Mouse (Mus musculus) limb, embryonic 13.5 days (tissue): ENCODE results near the gene Lrrc30. TPM values are rescaled to one million over a fixed set of nuclear protein-coding genes. Genes with fewer than 3 reads are reported as not detected.

ENCODE experiments used
- ATAC-seq: fragments of 200-750 bp; cut with Nextera tagmentation; 2 replicates; pipeline ENCODE4 v1.8.0; 2017; ENCODE audit warnings: low read depth, moderate number of reproducible peaks, moderate TSS enrichment; ENCODE audit not compliant: low FRiP score
- H3K27ac ChIP-seq: fragments of 300-500 bp; sonication (generic); 2 replicates; pipeline ENCODE4 v1.5.1; 2015; ENCODE audit warnings: inconsistent platforms, mild to moderate bottlenecking, moderate library complexity
- H3K27me3 ChIP-seq: fragments of 300-500 bp; sonication (generic); 2 replicates; pipeline ENCODE4 v1.6.1; 2015; ENCODE audit warnings: mild to moderate bottlenecking, inconsistent platforms
- H3K36me3 ChIP-seq: fragments of 300-500 bp; sonication (generic); 2 replicates; pipeline ENCODE4 v1.6.1; 2015; ENCODE audit warnings: inconsistent platforms, mild to moderate bottlenecking, moderate library complexity
- H3K4me1 ChIP-seq: fragments of 300-500 bp; sonication (generic); 2 replicates; pipeline ENCODE4 v1.6.1; 2015; ENCODE audit warnings: inconsistent platforms
- H3K4me2 ChIP-seq: fragments of 300-500 bp; sonication (generic); replicated peaks from 2 replicates; pipeline ENCODE4 v1.6.1; 2015; ENCODE audit warnings: inconsistent platforms, mild to moderate bottlenecking, moderate library complexity
- H3K4me3 ChIP-seq: fragments of 300-500 bp; sonication (generic); 2 replicates; pipeline ENCODE4 v1.5.1; 2015; ENCODE audit warnings: moderate library complexity, mild to moderate bottlenecking, inconsistent platforms
- H3K9ac ChIP-seq: fragments of 300-500 bp; sonication (generic); 2 replicates; pipeline ENCODE4 v1.6.1; 2015; ENCODE audit warnings: mild to moderate bottlenecking, inconsistent platforms
- H3K9me3 ChIP-seq: fragments of 300-500 bp; sonication (generic); 2 replicates; pipeline ENCODE4 v1.6.1; 2016; ENCODE audit warnings: inconsistent platforms
- WGBS: fragments of 180-500 bp; shearing (Covaris S2); methylation state at CpG from one replicate; pipeline ENCODE4 v1.1.7; 2015; 5-methylcytosine and 5-hydroxymethylcytosine counted together
- polyA plus RNA-seq: library from polyadenylated mRNA; unstranded; fragments of >200 nt; fragmentation: Nextera tagmentation; extraction: Ambion mirVana; gene quantifications from 2 replicates; pipeline ENCODE4 v1.2.1, GENCODE M21; 2015

Lrrc30 gene
- polyA plus RNA-seq, 1 experiment from 2014 or later, result 0.29 TPM

DNA sequence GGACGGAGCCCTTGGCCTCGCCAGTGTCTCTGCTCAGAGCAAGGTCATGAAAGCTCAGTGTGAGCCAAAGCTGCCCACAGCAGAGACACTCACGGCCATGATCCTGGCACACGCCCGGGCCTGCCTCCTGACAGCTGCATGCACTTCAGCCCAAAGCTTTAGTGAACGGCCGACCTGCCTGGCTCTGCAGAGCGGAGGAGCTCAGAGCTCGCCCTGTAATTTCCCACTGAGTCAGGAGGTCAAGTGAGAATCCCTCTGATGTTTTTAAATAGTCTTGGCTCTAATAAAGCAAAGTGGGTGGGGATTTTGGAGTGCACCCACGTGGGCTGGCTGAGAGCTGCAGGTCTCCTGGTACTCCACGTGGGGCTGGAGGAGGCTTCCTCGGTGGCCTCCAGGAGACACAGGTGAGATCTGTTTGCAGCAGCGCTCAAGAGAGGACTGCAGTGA is 3.3 kb downstream of the Lrrc30 start:
- WGBS, result 11% methylated on average over 13 of the region's 13 CpGs
- Histone ChIP-seq H3K27me3 (peaks cover 13% of the 10 kb centered on the region; the same call in 1 of the 2 replicates), H3K27ac (no peak overlapping the region), H3K4me1 (peaks cover 20% of the 10 kb centered on the region), H3K36me3 (no peaks in the 10 kb centered on the region), H3K4me2 (peak overlapping the region; percentile 46), H3K9ac (no peak overlapping the region), H3K4me3 (no peak overlapping the region), H3K9me3 (peaks cover 3% of the 10 kb centered on the region; the same call in 1 of the 2 replicates)
- ATAC-seq, result peak; percentile 74

DNA sequence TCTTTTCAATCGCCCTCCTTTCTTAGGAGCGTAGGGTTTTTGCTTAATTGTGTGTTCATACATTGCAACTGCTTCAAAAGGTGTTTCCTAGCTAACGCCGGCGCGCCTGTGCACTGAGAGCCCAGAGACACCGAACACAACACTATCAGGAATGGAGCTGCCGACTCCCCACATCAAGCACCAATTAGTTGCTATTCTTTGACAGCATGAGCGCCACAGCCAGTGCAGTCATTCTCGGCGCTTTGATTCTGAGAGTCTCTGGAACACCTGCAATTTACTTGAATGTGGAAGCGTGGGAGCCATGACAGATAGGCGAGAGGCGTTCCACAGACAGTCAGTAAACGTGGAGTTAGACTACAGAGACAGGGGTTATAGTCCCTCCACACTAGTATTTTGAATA is 4.0 kb downstream of the Lrrc30 start:
- Histone ChIP-seq H3K4me3 (no peak overlapping the region), H3K9ac (no peak overlapping the region), H3K4me2 (no peak overlapping the region), H3K4me1 (peaks cover 23% of the 10 kb centered on the region), H3K27me3 (peaks cover 10% of the 10 kb centered on the region; the same call in 1 of the 2 replicates), H3K27ac (no peak overlapping the region), H3K36me3 (no peaks in the 10 kb centered on the region), H3K9me3 (peaks cover 3% of the 10 kb centered on the region; the same call in 1 of the 2 replicates)
- peak; percentile 35; the same call in 1 of the 2 replicates for ATAC-seq
- WGBS, result 78% methylated on average over 15 of the region's 15 CpGs

DNA sequence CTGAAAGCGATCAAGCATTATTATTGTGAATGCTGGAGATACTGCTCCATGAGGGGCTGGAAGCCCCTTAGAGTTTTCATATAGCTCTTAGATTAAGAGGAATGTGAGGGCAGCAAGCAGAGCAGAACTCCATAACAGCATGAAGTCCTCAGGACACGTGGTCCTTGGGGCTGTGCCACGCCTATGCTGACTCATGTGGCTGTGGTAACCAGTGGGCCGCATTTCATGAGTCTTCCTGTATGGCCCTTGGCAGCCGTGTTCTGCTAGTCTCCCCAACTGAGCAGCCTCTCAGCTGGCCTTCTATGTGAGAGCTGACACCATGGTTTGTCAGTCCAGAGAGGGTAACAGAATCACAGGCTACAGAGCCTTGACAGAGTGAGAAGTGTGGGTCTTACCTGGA is 7.1 kb downstream of the Lrrc30 start:
- no peak overlapping the region for H3K4me3 ChIP-seq
- H3K9me3 ChIP-seq, result peaks cover 2% of the 10 kb centered on the region; the same call in 1 of the 2 replicates
- H3K27me3 ChIP-seq, result no peaks in the 10 kb centered on the region; the same call in 1 of the 2 replicates
- 74% methylated on average over 5 of the region's 5 CpGs for WGBS
- peaks cover 26% of the 10 kb centered on the region for H3K4me1 ChIP-seq
- H3K4me2 ChIP-seq, result no peak overlapping the region
- no peak overlapping the region for H3K9ac ChIP-seq
- no peaks in the 10 kb centered on the region for H3K36me3 ChIP-seq
- no peak for ATAC-seq
- H3K27ac ChIP-seq, result no peak overlapping the region

GRCm38 (mm10) chr17:67619001-67619400 is 13.5 kb downstream of the Lrrc30 start:
- Histone ChIP-seq H3K4me2 (no peak overlapping the region), H3K27ac (no peak overlapping the region), H3K27me3 (no peaks in the 10 kb centered on the region), H3K9ac (no peak overlapping the region), H3K4me1 (peaks cover 6% of the 10 kb centered on the region; the same call in 1 of the 2 replicates), H3K9me3 (no peaks in the 10 kb centered on the region), H3K4me3 (no peak overlapping the region), H3K36me3 (no peaks in the 10 kb centered on the region)
- 71% methylated on average over 7 of the region's 7 CpGs for WGBS
- no peak for ATAC-seq

DNA sequence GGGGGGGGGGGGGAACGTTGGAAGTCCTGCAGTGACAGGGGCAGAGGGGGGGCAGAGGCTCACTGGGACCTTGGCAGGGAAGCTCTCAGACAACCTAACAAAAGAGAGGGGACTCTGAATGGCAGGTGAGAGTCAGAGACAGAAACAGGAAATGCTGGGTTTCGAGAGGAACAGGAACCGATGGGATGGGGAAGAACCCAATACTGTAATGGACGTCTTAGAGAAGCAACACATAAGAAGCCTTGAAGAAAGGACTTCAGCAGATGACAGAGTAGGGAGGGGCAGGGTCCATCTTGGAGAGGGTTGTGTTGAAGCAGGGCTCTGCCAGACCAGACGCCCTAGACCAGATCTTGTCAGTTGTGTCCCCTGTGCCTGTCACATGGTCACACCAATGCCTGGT is 18.1 kb downstream of the Lrrc30 start:
- no peak overlapping the region for H3K4me3 ChIP-seq
- no peak overlapping the region for H3K27ac ChIP-seq
- H3K36me3 ChIP-seq, result no peaks in the 10 kb centered on the region
- H3K4me2 ChIP-seq, result no peak overlapping the region
- no peaks in the 10 kb centered on the region for H3K9me3 ChIP-seq
- H3K4me1 ChIP-seq, result no peaks in the 10 kb centered on the region
- no peak for ATAC-seq
- WGBS, result 78% methylated on average over 4 of the region's 5 CpGs
- no peak overlapping the region for H3K9ac ChIP-seq
- no peaks in the 10 kb centered on the region for H3K27me3 ChIP-seq

DNA sequence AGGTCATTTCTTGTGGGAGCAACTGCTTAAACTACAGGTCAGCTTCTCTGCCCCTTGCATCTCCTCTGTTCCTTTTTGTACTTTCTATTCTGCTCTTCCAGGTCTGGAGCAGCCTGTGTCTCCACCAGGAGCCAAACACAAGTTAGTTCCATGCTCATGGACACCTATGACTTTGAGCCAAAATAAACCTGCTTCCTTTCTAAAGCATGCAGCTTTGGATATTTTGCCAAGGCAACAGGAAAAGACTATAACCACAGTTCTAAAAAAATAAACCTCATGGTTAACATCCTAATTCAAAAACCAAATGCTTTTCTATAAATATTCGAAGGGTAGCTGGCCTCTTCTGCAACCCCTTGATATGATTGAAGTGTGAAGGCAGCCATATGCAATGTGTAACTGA is 19.9 kb downstream of the Lrrc30 start:
- no peak overlapping the region for H3K9ac ChIP-seq
- H3K9me3 ChIP-seq, result no peaks in the 10 kb centered on the region
- H3K27me3 ChIP-seq, result no peaks in the 10 kb centered on the region
- no peak overlapping the region for H3K4me3 ChIP-seq
- ATAC-seq, result no peak
- H3K36me3 ChIP-seq, result no peaks in the 10 kb centered on the region
- no peaks in the 10 kb centered on the region for H3K4me1 ChIP-seq
- no peak overlapping the region for H3K4me2 ChIP-seq
- H3K27ac ChIP-seq, result no peak overlapping the region
- 69% methylated on average over 1 of the region's 1 CpGs for WGBS

- Histone ChIP-seq H3K4me2 (no peak overlapping the region), H3K9ac (no peak overlapping the region), H3K4me1 (no peaks in the 10 kb centered on the region), H3K27ac (no peak overlapping the region), H3K4me3 (no peak overlapping the region), H3K9me3 (no peaks in the 10 kb centered on the region), H3K36me3 (no peaks in the 10 kb centered on the region), H3K27me3 (no peaks in the 10 kb centered on the region)
- no peak for ATAC-seq
- 83% methylated on average over 3 of the region's 3 CpGs for WGBS
Measured at GRCm38 (mm10) chr17:67612151-67612550, 20.4 kb downstream of the Lrrc30 start.

DNA sequence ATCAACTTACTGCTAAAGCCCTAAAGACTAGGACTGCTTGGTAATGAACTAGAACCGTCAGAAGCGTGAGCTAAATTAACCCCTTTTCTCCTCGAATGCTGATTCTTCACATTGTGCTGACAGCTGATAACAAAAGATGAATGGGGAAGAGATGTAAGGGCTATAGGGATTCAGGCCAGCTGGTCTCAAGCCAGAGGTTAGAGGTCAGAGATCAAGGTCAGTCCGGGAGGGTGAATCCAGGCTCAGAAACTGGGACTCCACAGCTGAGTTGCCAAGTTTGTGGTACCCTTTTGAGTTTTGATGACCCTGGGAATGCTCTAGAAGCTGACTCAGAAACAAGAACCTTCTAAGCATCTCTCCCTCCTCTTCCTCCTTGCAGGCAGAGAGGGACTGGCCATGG is 28.1 kb downstream of the Lrrc30 start:
- Histone ChIP-seq H3K4me2 (no peak overlapping the region), H3K9ac (no peak overlapping the region), H3K27me3 (no peaks in the 10 kb centered on the region), H3K27ac (no peak overlapping the region), H3K4me3 (no peak overlapping the region), H3K36me3 (no peaks in the 10 kb centered on the region), H3K9me3 (no peaks in the 10 kb centered on the region), H3K4me1 (no peaks in the 10 kb centered on the region)
- no peak for ATAC-seq
- WGBS, result 63% methylated on average over 4 of the region's 4 CpGs

DNA sequence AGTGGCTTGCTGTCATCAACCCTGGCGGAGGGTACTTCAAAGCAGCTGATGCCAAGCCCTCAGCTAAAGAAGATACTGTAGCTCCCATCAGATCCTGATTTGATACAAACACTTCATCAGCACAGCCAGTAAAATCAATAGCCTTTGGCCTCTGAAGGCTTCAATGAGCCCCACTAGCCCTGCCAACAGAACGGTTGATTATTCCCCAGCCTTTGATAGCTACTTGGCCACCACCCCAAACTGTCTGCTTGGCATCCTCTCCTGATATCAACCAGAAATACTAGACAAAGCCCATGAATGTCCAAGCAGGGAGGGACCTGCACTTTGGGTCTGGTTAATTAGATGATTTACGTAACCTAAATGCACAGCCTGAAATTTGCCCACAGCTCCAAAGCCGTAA is 30.0 kb downstream of the Lrrc30 start:
- Histone ChIP-seq H3K9ac (no peak overlapping the region), H3K4me2 (no peak overlapping the region), H3K9me3 (no peaks in the 10 kb centered on the region), H3K27ac (no peak overlapping the region), H3K4me1 (no peaks in the 10 kb centered on the region), H3K27me3 (no peaks in the 10 kb centered on the region), H3K4me3 (no peak overlapping the region), H3K36me3 (no peaks in the 10 kb centered on the region)
- WGBS, result 81% methylated on average over 4 of the region's 4 CpGs
- no peak for ATAC-seq

- no peaks in the 10 kb centered on the region for H3K36me3 ChIP-seq
- 0 out of 2 replicates have a peak, but pooled peaks cover 6% of the 10 kb centered on the region for H3K27me3 ChIP-seq
- H3K4me2 ChIP-seq, result no peak overlapping the region
- ATAC-seq, result peak; percentile 79
- no peak overlapping the region for H3K27ac ChIP-seq
- H3K9ac ChIP-seq, result no peak overlapping the region
- no peaks in the 10 kb centered on the region for H3K9me3 ChIP-seq
- H3K4me1 ChIP-seq, result no peaks in the 10 kb centered on the region
- no peak overlapping the region for H3K4me3 ChIP-seq
- 16% methylated on average over 6 of the region's 6 CpGs for whole genome bisulfite sequencing
Measured at GRCm38 (mm10) chr17:67584937-67585579, 47.5 kb downstream of the Lrrc30 start.

DNA sequence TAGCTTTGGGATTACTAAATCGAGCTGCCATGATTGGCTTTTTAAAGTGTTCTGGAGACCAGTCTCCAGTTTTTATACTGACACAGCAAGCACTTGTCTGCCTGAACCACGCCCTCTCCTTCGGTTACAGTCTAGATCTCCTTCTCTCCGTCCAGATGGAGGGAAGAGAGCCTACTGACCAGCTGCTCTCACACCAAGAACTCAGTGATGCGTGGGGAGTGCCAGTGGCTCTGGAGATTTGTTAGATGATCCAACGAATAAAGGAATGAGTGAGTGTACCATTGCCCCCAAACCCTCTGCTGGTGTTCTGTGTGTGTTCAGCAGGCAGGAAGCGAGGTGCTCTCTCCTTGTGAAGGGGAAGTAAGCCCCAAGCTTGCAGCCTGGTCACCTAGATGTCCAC is 48.0 kb downstream of the Lrrc30 start:
- no peak overlapping the region for H3K4me2 ChIP-seq
- no peaks in the 10 kb centered on the region for H3K4me1 ChIP-seq
- H3K36me3 ChIP-seq, result no peaks in the 10 kb centered on the region
- no peak overlapping the region for H3K27ac ChIP-seq
- no peaks in the 10 kb centered on the region for H3K9me3 ChIP-seq
- 0 out of 2 replicates have a peak, but pooled peaks cover 6% of the 10 kb centered on the region for H3K27me3 ChIP-seq
- H3K9ac ChIP-seq, result no peak overlapping the region
- WGBS, result 73% methylated on average over 7 of the region's 7 CpGs
- no peak overlapping the region for H3K4me3 ChIP-seq
- ATAC-seq, result no peak

DNA sequence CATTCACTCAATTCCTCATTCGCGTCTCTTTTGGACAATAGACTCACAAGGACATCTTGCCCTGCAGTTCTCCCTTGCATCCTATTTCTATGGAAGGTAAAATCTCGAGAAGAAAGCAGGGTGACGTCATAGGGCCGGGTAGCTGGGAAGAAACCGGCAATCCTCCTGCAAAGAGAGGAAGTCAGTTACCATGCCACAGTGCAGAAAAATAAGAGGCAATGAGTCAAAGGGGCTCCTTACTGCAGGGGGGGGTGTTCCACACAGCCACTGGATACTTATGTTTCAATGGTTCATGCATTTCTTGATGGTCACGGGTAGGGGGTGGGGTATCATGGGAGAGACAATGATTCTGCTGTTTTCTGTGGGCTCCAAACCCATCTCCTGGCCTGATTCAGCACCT is 49.1 kb downstream of the Lrrc30 start:
- ATAC-seq, result no peak
- 0 out of 2 replicates have a peak, but pooled peaks cover 6% of the 10 kb centered on the region for H3K27me3 ChIP-seq
- H3K36me3 ChIP-seq, result no peaks in the 10 kb centered on the region
- WGBS, result 69% methylated on average over 7 of the region's 7 CpGs
- no peak overlapping the region for H3K4me2 ChIP-seq
- H3K9me3 ChIP-seq, result no peaks in the 10 kb centered on the region
- no peaks in the 10 kb centered on the region for H3K4me1 ChIP-seq
- H3K4me3 ChIP-seq, result no peak overlapping the region
- H3K27ac ChIP-seq, result no peak overlapping the region
- H3K9ac ChIP-seq, result no peak overlapping the region
